Mouse (Mus musculus): ENCODE data around the gene Ankrd13b. TPM values are rescaled to one million over a fixed set of nuclear protein-coding genes. Genes with fewer than 3 reads are reported as not detected.
"Not testable (repeated sequence)": the region's sequence is repeated elsewhere in the genome, so short reads cannot be mapped to it uniquely, and the experiment has no call there.

Gene Ankrd13b
- 100 to 1,000 TPM; 149 to 152 TPM for total RNA-seq (2021)

DNA sequence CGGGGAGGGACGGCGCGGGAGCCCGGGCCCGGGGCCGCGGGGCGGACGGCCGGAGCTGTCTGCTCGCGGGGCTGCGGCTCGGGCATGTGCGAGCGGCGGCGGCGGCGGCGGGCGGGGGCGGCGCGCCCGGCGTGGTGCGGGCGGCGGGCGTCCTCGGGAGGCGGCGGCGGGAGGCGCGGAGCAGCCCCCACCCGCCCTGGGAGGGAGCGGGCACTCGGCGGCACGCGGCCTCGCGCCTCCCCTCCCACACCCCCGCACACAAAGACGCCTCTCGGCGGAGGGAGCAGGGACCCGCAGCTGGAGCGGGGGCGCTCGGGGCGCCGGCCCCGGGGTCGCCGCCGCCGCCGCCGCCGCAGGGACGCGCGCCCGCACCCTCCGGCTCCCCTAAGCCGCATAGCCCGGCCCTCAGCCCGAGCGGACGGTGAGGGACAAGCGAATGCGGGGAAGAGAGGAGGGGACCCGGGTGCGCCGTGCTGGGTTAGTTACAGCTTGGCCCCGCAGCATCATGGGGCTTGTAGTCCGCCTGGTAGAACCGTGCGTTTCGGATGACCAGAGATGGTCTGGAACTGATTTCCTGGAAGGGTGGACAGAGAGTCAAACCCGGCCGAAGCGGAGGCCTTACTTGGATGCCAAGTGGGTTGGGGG is at the start of gene Ankrd13b:
Gene Ankrd13b, minus strand, starts transcription at position 88 of the 645 bp plus-strand sequence.
- intact Hi-C loops (cut with DNase I): loop anchor here (5.0 kb wide), 1 partner anchor 133 kb away; no protein-coding TSS in a partner anchor
- peak; percentile 78 to 87 for DNase-seq (ENCODE audit: extremely low spot score in 1 of 2, low spot score in 2 of 2)

DNA sequence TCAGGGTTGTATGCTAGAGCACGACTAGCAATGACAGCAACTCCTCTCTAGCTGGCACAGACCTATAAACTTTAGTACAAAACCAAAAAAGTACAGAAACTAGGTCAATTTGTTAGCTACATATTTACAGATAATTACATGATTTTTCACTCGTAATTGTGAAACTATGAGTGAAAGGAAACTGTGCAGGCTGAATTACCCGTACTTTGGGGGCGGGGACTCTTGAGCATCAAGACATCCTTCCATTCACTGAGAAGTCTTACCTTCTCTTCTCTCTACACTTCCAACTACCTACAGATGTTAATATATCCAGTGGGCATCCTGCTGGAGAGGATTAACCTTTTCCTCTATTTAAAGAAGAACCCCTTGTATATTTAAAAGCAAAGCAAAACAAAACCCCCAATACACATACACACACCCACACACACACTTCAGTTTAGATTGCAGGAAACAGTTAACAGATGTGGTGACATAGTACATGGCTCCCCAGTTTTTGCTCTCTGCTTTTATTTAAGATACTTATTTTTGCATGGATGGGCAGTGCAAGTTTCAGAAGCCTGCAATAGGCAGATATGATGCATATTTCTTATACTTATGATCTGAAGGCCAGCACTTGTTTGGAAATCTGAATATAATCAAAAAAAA is 42.8 kb upstream of the Ankrd13b start:
- DNase-seq (ENCODE audit: extremely low spot score in 1 of 2, low spot score in 2 of 2): no peak
- intact Hi-C loops (cut with DNase I): no loop called here

DNA sequence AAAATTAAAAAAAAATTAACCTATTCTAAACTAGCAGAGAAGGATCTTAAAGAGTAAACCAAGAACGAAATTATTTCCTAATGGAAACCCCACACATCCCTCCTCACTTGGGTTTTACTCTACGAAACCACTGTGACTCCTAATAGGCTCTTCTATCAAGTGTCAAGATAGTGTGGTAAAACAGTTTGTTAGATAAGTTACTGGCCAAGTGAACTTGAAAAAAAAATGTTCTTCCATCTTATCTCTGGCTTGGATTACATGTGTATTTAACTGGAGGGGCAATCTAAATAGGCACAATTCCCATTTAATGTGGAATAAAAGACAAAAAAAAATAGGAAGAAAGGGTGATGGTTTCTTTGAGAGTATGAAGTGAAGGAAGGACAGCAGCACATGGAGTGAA is 41.4 kb upstream of the Ankrd13b start:
- intact Hi-C loops (cut with DNase I): no loop called here
- DNase-seq (ENCODE audit: extremely low spot score in 1 of 2, low spot score in 2 of 2): no peak

DNA sequence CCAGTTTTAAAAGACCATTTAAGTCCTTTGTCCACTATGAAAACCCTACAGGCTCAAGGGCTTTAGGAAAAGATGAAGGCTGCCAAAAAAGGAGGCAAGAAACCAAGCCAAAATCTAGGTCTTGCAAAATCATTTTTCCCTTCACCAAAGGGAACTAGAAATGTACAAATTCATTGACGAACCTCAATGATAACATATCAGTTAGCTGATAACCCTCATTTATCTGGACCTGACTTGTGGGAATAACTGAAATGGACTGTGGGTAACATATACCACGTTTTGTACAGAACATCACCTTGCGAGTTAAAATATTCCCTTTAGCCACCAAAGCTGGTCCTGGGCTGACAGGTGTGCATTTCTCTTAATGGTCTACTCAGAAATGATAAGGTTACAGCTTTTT is 40.2 kb upstream of the Ankrd13b start:
- DNase-seq (ENCODE audit: extremely low spot score in 1 of 2, low spot score in 2 of 2): no peak
- intact Hi-C loops (cut with DNase I): no loop called here

DNA sequence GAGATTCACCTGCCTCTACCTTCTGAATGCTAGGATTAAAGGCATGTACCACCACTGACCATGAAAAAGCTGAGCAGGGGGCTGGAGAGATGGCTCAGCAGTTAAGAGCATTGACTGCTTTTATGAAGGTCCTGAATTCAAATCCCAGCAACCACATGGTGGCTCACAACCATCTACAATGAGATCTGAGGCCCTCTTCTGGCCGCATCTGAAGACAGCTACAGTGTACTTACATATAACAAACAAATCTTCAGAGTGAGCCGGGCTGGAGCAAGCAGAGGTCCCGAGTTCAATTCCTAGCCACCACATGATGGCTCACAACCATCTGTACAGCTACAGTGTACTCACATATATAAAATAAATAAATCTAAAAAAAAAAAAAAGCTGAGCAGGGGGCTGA is 38.9 kb upstream of the Ankrd13b start:
- intact Hi-C loops (cut with DNase I); DNase-seq (ENCODE audit: extremely low spot score in 1 of 2, low spot score in 2 of 2): not testable (repeated sequence)

DNA sequence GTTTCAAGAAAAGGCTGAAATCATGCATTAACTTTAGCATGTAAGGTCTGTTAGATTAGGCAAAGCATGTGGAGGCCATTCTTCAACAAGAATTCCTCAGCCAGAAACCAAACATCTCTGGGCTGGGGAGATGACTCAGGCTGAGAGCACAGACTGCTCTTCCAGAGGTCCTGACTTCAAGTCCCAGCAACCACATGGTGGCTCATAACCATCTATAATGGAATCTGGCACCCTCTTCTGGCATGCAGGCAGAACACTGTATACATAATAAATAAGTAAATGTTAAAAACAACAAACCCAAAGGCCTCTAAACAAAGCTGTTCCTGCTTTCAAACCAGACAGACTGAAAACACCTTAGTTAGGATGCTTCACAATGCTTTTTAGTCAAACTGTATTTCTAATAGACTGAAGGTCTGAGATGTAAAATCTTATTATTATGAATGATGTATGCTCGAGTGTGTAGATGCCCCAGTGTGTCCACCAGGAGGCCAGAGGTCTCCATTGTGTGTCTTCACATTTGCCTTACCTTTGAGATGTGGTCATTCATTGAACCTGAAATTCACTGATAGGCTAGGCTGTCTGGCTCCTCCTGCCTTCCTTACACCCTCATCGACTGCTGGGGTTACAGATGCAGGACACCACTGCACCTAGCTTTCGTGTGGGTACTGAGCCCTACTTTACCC is 36.5 kb upstream of the Ankrd13b start:
- no peak for DNase-seq (ENCODE audit: extremely low spot score in 1 of 2, low spot score in 2 of 2)
- intact Hi-C loops (cut with DNase I): no loop called here

DNA sequence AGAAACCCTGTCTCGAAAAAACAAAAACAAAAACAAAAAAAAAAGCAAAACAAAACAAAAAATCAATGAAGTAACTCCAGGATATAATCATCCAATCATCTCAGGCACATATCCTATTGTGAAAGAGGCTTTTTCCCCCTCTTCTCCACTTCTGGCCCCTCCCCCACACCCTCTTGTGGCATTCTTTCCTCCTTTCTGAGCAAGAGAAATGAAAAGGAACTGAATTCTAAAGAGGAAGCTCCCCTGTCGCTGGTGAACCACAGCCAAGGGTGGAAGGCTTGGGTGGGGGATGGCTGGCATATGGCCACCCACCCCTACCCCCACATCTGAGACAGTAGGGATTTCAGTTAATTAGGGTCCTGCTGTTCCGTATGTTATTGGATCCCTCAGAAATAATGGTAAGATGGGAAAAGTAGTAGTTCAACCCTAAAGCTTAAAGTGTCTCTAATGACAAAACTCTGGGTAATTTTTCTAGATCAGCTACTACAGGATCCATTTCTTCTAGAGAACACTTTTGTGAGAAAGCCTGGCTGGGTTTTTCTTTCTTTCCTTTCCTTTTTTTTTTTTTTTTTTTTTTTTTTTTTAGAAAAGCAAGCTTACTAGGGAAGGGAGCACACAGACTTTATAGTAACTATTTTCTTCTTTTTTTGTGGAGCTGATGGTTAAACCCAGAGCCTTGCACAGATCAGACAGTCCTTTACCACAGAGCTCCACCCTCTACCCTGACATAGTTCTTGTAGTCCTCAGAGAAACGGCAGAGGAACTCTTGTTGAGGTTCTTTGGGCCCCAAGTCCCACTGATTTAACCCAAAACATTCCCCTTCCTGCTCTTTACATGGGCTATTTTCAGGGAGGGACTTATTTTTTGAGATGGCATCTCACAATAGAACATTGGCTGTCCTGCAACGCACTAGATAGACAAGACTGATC is 31.4 kb upstream of the Ankrd13b start:
- DNase-seq (ENCODE audit: extremely low spot score in 1 of 2, low spot score in 2 of 2): peak in 1 of 2 experiments; percentile 66
- intact Hi-C loops (cut with DNase I): no loop called here

DNA sequence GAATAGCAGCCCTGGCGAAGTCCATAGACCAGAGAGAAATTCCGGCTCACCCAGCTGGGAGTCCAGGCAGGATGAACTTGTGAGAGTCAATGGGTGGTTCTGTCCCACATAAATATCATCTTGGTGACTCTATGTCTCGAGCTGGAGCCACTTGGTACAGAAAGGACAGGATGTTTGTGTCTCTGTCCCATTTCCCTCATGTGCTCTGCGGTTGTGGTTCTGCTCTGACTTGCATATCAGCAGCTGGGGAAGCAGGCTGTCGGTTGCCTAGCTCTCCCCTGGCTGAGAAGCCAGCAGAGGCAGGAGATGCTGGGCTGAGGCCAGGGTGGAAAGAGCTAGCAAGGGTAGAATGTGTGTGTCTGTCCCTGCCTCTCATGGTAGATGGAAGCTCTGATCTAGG is 29.6 kb upstream of the Ankrd13b start, which contains the start of gene Gm10392:
Gene Gm10392, minus strand, starts transcription at position 156 of the 400 bp plus-strand sequence.
- DNase-seq (ENCODE audit: extremely low spot score in 1 of 2, low spot score in 2 of 2): peak in 1 of 2 experiments; percentile 61
- intact Hi-C loops (cut with DNase I): no loop called here

DNA sequence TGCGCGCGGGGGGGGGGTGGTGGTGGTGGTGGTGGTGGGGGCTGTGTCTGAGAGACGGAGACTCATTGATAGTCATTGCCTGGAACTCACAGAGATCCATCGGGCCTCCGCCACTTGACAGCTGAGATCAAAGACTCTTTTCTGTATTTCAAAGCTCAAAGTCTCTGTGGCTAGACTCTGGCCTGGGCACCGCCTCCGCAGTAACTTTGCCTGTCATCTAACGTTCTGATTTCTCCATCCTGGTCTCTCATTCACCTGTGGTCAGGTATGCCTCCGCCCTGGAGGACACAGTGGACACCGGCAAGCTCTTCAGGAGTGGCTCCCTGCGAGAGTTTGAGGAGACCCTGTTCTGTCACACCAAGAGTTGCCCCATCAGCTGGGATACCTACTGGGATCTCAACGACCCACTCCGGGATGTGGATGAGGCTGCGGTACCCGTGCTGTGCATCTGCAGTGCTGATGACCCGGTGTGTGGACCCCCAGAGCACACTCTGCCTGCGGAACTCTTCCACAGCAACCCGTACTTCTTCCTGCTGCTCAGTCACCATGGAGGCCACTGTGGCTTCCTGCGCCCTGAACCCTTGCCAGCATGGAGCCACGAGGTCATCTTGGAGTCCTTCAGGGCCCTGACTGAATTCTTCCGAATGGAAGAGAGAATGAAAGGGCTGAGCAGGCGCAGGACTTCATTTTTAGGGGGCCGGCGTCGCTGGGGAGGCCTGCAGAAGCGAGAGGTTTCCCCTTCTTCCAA is 28.7 kb upstream of the Ankrd13b start:
- intact Hi-C loops (cut with DNase I): no loop called here
- DNase-seq (ENCODE audit: extremely low spot score in 1 of 2, low spot score in 2 of 2): no peak

DNA sequence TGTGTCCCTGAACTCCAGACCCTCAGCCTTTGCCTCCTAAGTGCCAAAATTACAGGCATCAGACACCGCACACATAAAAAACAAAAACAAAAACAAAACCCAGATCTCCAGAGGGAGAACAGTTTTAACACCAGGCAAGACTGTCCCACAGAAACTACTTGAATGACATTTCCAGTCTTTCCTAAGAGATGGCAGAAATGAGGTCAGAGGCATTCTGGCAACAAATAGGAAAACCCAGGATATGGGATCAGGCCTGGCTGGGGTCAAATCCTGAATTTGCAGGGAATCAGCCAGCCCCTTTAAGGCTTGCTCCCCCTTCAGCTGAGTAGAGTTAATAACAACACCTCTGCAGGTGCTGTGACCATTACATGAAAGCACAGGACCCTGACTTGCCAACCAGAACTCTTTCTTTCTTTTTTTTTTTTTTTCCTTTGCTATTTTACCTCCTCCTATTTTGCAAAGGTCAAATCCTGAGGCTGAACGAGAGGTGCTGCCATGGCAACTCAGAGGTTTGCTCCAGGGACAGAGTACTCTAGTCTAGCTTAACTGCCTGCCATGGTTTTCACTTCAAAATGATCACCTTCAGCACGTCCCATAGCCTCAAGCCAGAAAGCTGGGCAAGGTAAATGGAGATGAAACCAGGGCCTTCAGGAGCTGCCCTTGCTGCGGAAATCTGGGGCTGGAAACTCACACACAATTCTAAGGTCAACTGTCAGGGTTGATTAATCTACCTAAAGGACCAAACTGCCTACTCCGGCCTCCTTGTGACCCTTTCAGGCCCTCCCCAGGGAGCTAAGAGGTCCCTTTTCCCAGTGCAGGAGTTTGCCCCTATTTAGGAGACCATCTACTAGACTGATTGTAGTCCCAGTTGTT is 27.3 kb upstream of the Ankrd13b start:
- intact Hi-C loops (cut with DNase I): no loop called here
- DNase-seq (ENCODE audit: extremely low spot score in 1 of 2, low spot score in 2 of 2): no peak

DNA sequence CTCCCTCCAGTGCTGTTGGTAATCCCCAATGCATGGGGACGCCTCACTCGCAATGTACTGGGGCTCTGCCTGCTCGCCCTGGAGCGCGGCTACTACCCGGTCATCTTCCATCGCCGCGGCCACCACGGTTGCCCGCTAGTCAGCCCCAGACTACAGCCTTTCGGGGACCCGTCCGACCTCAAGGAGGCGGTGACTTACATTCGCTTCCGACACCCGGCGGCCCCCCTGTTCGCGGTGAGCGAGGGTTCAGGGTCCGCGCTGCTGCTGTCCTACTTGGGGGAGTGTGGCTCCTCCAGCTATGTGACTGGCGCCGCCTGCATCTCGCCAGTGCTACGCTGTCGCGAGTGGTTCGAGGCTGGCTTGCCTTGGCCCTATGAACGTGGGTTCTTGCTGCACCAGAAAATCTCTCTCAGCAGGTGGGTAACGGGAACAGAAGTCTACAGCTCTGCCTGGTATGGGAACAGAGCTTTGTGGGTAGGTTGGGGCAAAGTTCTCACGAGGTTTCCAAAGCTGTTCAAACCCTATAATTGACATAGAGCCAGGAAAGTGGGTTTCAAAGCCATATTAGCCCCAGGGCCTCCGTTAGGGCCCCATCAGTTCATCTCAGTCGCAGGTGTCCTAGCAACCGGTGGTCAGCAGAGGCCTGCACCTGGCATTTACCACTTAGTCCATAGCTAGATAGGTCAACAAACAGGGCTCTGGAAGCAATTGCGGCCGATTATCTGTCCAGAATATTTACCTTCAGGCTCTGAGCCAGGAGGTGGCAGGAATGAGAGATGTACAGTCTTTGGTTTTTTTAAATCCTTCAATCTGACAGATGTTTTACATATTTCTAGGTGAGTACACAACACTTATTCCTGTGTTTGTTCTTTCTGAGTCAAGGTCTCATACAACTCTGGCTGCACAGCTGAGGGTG is 26.4 kb upstream of the Ankrd13b start, which contains the start of gene Trp53i13:
Gene Trp53i13, minus strand, starts transcription at position 344 of the 916 bp plus-strand sequence.
- intact Hi-C loops (cut with DNase I): no loop called here
- DNase-seq (ENCODE audit: extremely low spot score in 1 of 2, low spot score in 2 of 2): peak in 1 of 2 experiments; percentile 53

DNA sequence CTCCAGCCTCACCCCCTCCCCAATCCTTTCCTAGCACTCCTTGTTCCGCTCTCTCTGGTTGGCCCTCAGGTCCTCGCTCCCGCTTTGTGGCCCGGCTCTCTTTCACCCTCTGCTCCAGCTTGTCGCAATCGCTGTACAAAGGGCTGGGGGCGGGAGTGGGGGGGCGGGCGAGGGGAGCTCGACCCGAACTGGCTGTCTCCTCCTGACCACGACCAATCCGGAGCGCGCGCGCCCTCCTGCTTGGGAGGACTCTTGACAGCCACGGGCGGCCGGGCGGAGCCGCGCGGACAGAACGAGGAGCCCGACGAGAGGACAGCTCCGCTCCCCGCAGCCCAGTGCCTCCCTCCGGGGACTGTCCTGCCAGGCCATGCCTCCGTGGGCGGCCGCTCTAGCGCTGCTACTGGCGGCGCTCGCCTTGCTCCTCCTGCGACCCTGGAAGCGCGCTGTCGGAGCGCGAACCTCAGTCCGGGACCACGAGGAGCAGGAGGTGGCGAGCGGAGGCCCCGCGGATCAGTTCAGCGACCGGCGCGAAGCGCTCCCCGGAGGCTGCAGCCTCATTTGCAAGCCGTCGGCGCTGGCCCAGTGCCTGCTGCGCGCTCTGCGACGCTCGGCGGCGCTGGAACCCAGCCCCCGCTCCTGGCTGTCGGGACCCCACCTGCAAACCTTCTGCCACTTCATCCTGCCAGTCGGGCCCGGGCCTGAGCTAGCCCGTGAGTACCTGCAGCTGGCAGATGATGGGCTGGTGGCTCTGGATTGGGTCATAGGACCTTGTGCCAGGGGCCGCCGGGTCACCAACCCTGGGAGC is 25.6 kb upstream of the Ankrd13b start, which contains the start of gene Abhd15:
Gene Abhd15, plus strand, starts transcription at position 290 of the 805 bp plus-strand sequence.
- intact Hi-C loops (cut with DNase I): no loop called here
- peak in 1 of 2 experiments; percentile 90 for DNase-seq (ENCODE audit: extremely low spot score in 1 of 2, low spot score in 2 of 2)

DNA sequence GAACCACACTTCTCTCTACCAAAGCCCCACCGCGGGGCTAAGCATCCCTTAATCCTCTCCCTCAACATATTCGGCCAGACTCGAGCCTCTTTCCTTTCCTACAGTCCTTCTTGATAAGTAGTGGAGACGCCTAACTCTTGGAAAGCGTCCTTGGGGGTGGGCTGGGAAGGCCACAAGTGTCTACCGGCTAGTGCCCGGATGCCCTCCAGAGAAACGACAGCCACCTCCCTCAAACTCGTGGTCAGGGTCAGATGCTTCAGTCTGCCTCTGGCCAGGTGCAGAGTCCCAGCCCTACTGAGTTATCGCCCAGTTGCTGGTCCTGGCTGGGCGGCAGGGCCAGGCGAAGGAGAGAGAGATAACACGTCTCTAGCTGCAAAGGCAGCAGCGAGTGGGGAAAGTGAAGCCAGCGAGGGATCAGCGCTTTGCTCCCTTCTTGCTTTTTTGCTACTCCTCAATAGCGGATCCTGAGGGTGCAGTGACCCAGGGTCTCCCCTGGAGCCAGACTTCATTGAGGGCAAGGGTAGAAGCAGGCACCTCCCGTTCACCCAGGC is 24.9 kb upstream of the Ankrd13b start:
- no peak for DNase-seq (ENCODE audit: extremely low spot score in 1 of 2, low spot score in 2 of 2)
- intact Hi-C loops (cut with DNase I): no loop called here

DNA sequence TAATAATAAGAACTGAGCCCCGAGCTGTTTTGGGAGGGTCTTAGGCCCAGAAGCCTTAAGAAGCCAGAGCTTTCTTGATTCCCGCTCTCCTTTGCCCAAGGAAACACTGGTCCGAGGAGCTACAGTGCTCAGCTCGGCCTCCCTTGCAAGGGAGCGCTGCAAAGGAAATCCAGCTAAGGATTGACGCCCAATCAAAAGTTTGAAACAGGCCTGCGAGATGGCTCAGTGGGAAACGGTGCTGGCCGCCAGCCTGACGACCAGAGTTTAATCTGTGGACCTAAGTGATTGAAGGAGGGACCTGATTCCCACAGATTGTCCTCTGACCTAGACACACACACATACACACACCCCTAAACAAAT is 24.3 kb upstream of the Ankrd13b start:
- no peak for DNase-seq (ENCODE audit: extremely low spot score in 1 of 2, low spot score in 2 of 2)
- intact Hi-C loops (cut with DNase I): no loop called here
